Mouse (Mus musculus) ES-E14 (cell line): Measurements from ENCODE around the gene Cops7a.

ENCODE experiments used
- CHD2 ChIP-seq: IDR thresholded peaks from 2 replicates; pipeline ENCODE4 v1.6.1; 2014; ENCODE audit warnings: mild to moderate bottlenecking, low read depth, low read length, inconsistent platforms
- HCFC1 ChIP-seq: IDR thresholded peaks from 2 replicates; pipeline ENCODE4 v1.6.1; 2012; ENCODE audit warnings: low read length, inconsistent platforms, borderline replicate concordance; ENCODE audit not compliant: insufficient read depth
- ZC3H11A ChIP-seq: IDR thresholded peaks from 2 replicates; pipeline ENCODE4 v1.6.1; 2012; ENCODE audit warnings: low read depth, mild to moderate bottlenecking, inconsistent platforms, low read length, borderline replicate concordance
- ZNF384 ChIP-seq: IDR thresholded peaks from 2 replicates; pipeline ENCODE4 v1.6.1; 2012; ENCODE audit warnings: low read depth, low read length, inconsistent platforms

- TF ChIP-seq CHD2 (no peak), HCFC1 (no peak), ZNF384 (no peak), ZC3H11A (no peak)
These were observed 7.2 kb downstream of the Cops7a start for GRCm38 (mm10) chr6:124958127-124958526.
